29 mouse cellular contexts compared by ENCODE assay signal in genomic region chr1:12286026-12286425, GRCm38 (mm10).
A peak's percentile ranks its signal among the peaks of the same experiment; 100 is the strongest.
DNase-seq lines count a peak whose midpoint lies in the region; ATAC-seq and TF ChIP-seq lines count a peak whose summit lies in the region.
"Had no signal": no experiment of that assay in that cellular context is flagged by ENCODE, and none has a peak within 500 bp of the region (broad histone marks: within the 10 kb centered on the region; RNA-seq: fewer than 3 reads in every experiment).

No protein-coding gene starts in this region.

- H3K4me1 ChIP-seq in kidney, adult 2 months (ENCODE audit: control insufficient read depth, insufficient read depth, low read length): no peaks in the 10 kb centered on the region
- H3K4me1 ChIP-seq in embryonic facial prominence, embryonic 11.5 days (ENCODE audit: control insufficient read depth, insufficient read depth, low read length): no peaks in the 10 kb centered on the region
- H3K4me1 ChIP-seq: forebrain, embryonic 12.5 days; heart, embryonic 10.5 days; hindbrain, embryonic 10.5 days; hindbrain, embryonic 15.5 days; limb, embryonic 12.5 days; liver, embryonic 15.5 days; midbrain, embryonic 10.5 days; neural tube, embryonic 12.5 days had no signal

- peak; percentile 47 to 55 for DNase-seq in cerebellum, postnatal 10 days
- no peak for DNase-seq in cerebellum, adult 8-10 months
- DNase-seq in kidney, adult 2 months: peak; percentile 12
- DNase-seq in kidney, adult 11 months: no peak
- no peak for DNase-seq in Patski (ENCODE audit: low read depth, low spot score)
- no peak for DNase-seq in embryonic facial prominence, embryonic 11.5 days (ENCODE audit: low spot score)
- no peak for DNase-seq in T-cell, adult 2 months (ENCODE audit: low spot score)
- DNase-seq: adrenal gland, postnatal 10 days; cerebellum, adult 11-12 months; cerebellum, postnatal 25 days; gastrocnemius, postnatal 25 days; heart, adult 11 months; kidney, postnatal 10 days; layer of hippocampus, adult 9-11 months; lung, postnatal 14 days; right cerebral cortex, postnatal 4 days; thymus, postnatal 4 days had no signal

- peak; percentile 22 for ATAC-seq in Patski
- ATAC-seq in embryonic facial prominence, embryonic 11.5 days (replicated peaks; ENCODE audit: insufficient number of reproducible peaks, low FRiP score, low TSS enrichment, low read depth): peak; percentile 23; the same call in 1 of the 2 replicates
- ATAC-seq: midbrain, embryonic 16.5 days had no signal

- TF ChIP-seq CTCF in kidney, adult 2 months (conservative IDR thresholded peaks at IDR 0.05; ENCODE audit: insufficient read depth, insufficient read length, low read depth, low read length): no peak
- no peak for TF ChIP-seq CTCF in Patski (IDR thresholded peaks at IDR 0.05)

- no peaks in the 10 kb centered on the region for H3K27me3 ChIP-seq in kidney, adult 2 months (replicated peaks; ENCODE audit: control insufficient read depth, insufficient read depth, low read length)
- no peaks in the 10 kb centered on the region for H3K27me3 ChIP-seq in Patski
- no peaks in the 10 kb centered on the region for H3K27me3 ChIP-seq in embryonic facial prominence, embryonic 11.5 days (ENCODE audit: control insufficient read depth, insufficient read depth, low read length)
- H3K27me3 ChIP-seq: embryonic facial prominence, embryonic 13.5 days; forebrain, embryonic 12.5 days; hindbrain, embryonic 15.5 days; limb, embryonic 12.5 days; liver, embryonic 15.5 days; neural tube, embryonic 12.5 days had no signal

- no peak overlapping the region for H3K4me3 ChIP-seq in kidney, adult 2 months (ENCODE audit: insufficient read depth, low read depth, low read length)
- H3K4me3 ChIP-seq in embryonic facial prominence, embryonic 11.5 days (ENCODE audit: low read depth, low read length): no peak overlapping the region
- H3K4me3 ChIP-seq: embryonic facial prominence, embryonic 13.5 days; forebrain, embryonic 12.5 days; heart, embryonic 10.5 days; hindbrain, embryonic 10.5 days; hindbrain, embryonic 15.5 days; limb, embryonic 12.5 days; liver, embryonic 15.5 days; midbrain, embryonic 10.5 days; myocyte; neural tube, embryonic 12.5 days had no signal

- no peak for TF ChIP-seq POLR2A in kidney, adult 2 months (IDR thresholded peaks at IDR 0.05; ENCODE audit: low read depth, low read length)

- H3K36me3 ChIP-seq in kidney, adult 2 months (ENCODE audit: control insufficient read depth, insufficient read depth, low read length): no peaks in the 10 kb centered on the region
- no peaks in the 10 kb centered on the region for H3K36me3 ChIP-seq in embryonic facial prominence, embryonic 11.5 days (replicated peaks; ENCODE audit: control insufficient read depth, insufficient read depth, low read depth, low read length)
- H3K36me3 ChIP-seq: embryonic facial prominence, embryonic 13.5 days; forebrain, embryonic 12.5 days; heart, embryonic 10.5 days; hindbrain, embryonic 10.5 days; hindbrain, embryonic 15.5 days; limb, embryonic 12.5 days; liver, embryonic 15.5 days; midbrain, embryonic 10.5 days; neural tube, embryonic 12.5 days had no signal

- POLR2A ChIA-PET in Patski (lab: Charles Lee): no interaction called here

- H3K27ac ChIP-seq in kidney, adult 2 months (ENCODE audit: insufficient read depth, low read depth, low read length): no peak overlapping the region
- no peak overlapping the region for H3K27ac ChIP-seq in embryonic facial prominence, embryonic 11.5 days (replicated peaks; ENCODE audit: low read depth, low read length)
- H3K27ac ChIP-seq: forebrain, embryonic 12.5 days; heart, embryonic 10.5 days; hindbrain, embryonic 10.5 days; hindbrain, embryonic 15.5 days; limb, embryonic 12.5 days; liver, embryonic 15.5 days; midbrain, embryonic 10.5 days; neural tube, embryonic 12.5 days had no signal

- CTCF ChIA-PET in Patski (lab: Charles Lee): no interaction called here

- WGBS in kidney, adult 2 months: 44% methylated on average over 3 of the region's 3 CpGs
- WGBS in embryonic facial prominence, embryonic 11.5 days: 55% methylated on average over 3 of the region's 3 CpGs

- in situ Hi-C loops in Patski (cut with MboI; ENCODE audit: low pct_unique_long_range_greater_than_20kb): no loop called here

- H3K9ac ChIP-seq in embryonic facial prominence, embryonic 11.5 days (replicated peaks; ENCODE audit: low read length): no peak overlapping the region
- H3K9ac ChIP-seq: embryonic facial prominence, embryonic 13.5 days; forebrain, embryonic 12.5 days; hindbrain, embryonic 15.5 days; limb, embryonic 12.5 days; liver, embryonic 15.5 days; lung, embryonic 14.5 days; neural tube, embryonic 12.5 days had no signal

- H3K9me3 ChIP-seq in embryonic facial prominence, embryonic 11.5 days (replicated peaks; ENCODE audit: control insufficient read depth, low read length): no peaks in the 10 kb centered on the region
- H3K9me3 ChIP-seq: embryonic facial prominence, embryonic 13.5 days; forebrain, embryonic 12.5 days; heart, embryonic 10.5 days; hindbrain, embryonic 10.5 days; hindbrain, embryonic 15.5 days; limb, embryonic 12.5 days; liver, embryonic 15.5 days; midbrain, embryonic 10.5 days; neural tube, embryonic 12.5 days had no signal

- no peak overlapping the region for H3K4me2 ChIP-seq in embryonic facial prominence, embryonic 11.5 days (ENCODE audit: low read depth, low read length)
- H3K4me2 ChIP-seq: embryonic facial prominence, embryonic 13.5 days; forebrain, embryonic 12.5 days; hindbrain, embryonic 15.5 days; limb, embryonic 12.5 days; liver, embryonic 15.5 days; lung, embryonic 14.5 days; neural tube, embryonic 12.5 days had no signal

Comparison
In these comparisons a context has a peak if more than half of its experiments do, and no peak if none do; other contexts are left out.
1. DNase-seq: peak in cerebellum, postnatal 10 days (2 of 2) and kidney, adult 2 months (single experiment); none in cerebellum, adult 8-10 months (single experiment), kidney, adult 11 months (single experiment), Patski (single experiment), embryonic facial prominence, embryonic 11.5 days (single experiment) and T-cell, adult 2 months (single experiment).